Mouse (Mus musculus): Measurements from ENCODE around the gene Arl3. TPM values are rescaled to one million over a fixed set of nuclear protein-coding genes. Genes with fewer than 3 reads are reported as not detected.

Arl3 gene
- 54.4 and 72.5 TPM in 2 replicates for polyA plus RNA-seq (2014; fragmentation: Nextera tagmentation; extraction: Ambion mirVana)

GRCm38 (mm10) chr19:46572951-46573937, at the start of gene Arl3, which contains the start of gene Sfxn2:
Gene Arl3 (minus strand): TSS chr19:46573198.
Gene Sfxn2 (plus strand): TSS chr19:46573365.
- Histone ChIP-seq H3K4me2 (ENCODE audit: low read length) (peak within 1 kb of the TSS; percentile 83), H3K27ac (replicated peaks in 1 of 2; ENCODE audit: control insufficient read depth in 1 of 2, insufficient read depth in 1 of 2, low read depth in 2 of 2, low read length in 2 of 2) (peak within 1 kb of the TSS; percentile 55 to 66), H3K9ac (ENCODE audit: low read length) (peak within 1 kb of the TSS; percentile 81), H3K36me3 (ENCODE audit: control insufficient read depth, insufficient read depth, low read length) (no peaks in the 10 kb centered on the region), H3K4me3 (ENCODE audit: control insufficient read depth in 1 of 2, insufficient read depth in 1 of 2, low read depth in 1 of 2, low read length in 2 of 2) (peak within 1 kb of the TSS; percentile 88 to 90), H3K9me3 (ENCODE audit: control insufficient read depth, low read length) (no peaks in the 10 kb centered on the region), H3K4me1 (ENCODE audit: control insufficient read depth in 2 of 2, insufficient read depth in 2 of 2, low read length in 2 of 2) (peaks cover 0 to 13% of the 10 kb centered on the region in 2 experiments; a peak in 3 of 4 replicates), H3K27me3 (ENCODE audit: control insufficient read depth, insufficient read depth, low read length) (no peaks in the 10 kb centered on the region)
- under 1% methylated on average over 60 of the region's 67 CpGs for WGBS
- ATAC-seq (ENCODE audit: insufficient number of reproducible peaks, insufficient read depth, low FRiP score, low read depth) = peak; percentile 95

- 13% methylated on average over 12 of the region's 12 CpGs for WGBS
- no peak for ATAC-seq (ENCODE audit: insufficient number of reproducible peaks, insufficient read depth, low FRiP score, low read depth)
- peaks cover 14% of the 10 kb centered on the region for H3K36me3 ChIP-seq (ENCODE audit: control insufficient read depth, insufficient read depth, low read length)
Observed at GRCm38 (mm10) chr19:46622659-46623193, 49.7 kb upstream of the Arl3 start.

GRCm38 (mm10) chr19:46621236-46622183, 48.5 kb upstream of the Arl3 start:
- H3K4me2 ChIP-seq (ENCODE audit: low read length) = 0 out of 2 replicates have a peak overlapping the region, but pooled peaks have one; percentile 6
- peaks cover 69 to 91% of the 10 kb centered on the region in 2 experiments for H3K4me1 ChIP-seq (ENCODE audit: control insufficient read depth in 2 of 2, insufficient read depth in 2 of 2, low read length in 2 of 2)
- no peak for ATAC-seq (ENCODE audit: insufficient number of reproducible peaks, insufficient read depth, low FRiP score, low read depth)
- no peaks in the 10 kb centered on the region for H3K27me3 ChIP-seq (ENCODE audit: control insufficient read depth, insufficient read depth, low read length)
- peaks cover 14% of the 10 kb centered on the region for H3K36me3 ChIP-seq (ENCODE audit: control insufficient read depth, insufficient read depth, low read length)
- H3K9ac ChIP-seq (ENCODE audit: low read length) = peak overlapping the region; percentile 80; the same call in 1 of the 2 replicates
- no peaks in the 10 kb centered on the region for H3K9me3 ChIP-seq (ENCODE audit: control insufficient read depth, low read length)
- peak overlapping the region in 1 of 2 experiments; percentile 91; a peak in 3 of 4 replicates for H3K27ac ChIP-seq (replicated peaks in 1 of 2; ENCODE audit: control insufficient read depth in 1 of 2, insufficient read depth in 1 of 2, low read depth in 2 of 2, low read length in 2 of 2)
- WGBS = 67% methylated on average over 19 of the region's 19 CpGs
- no peak overlapping the region for H3K4me3 ChIP-seq (ENCODE audit: control insufficient read depth in 1 of 2, insufficient read depth in 1 of 2, low read depth in 1 of 2, low read length in 2 of 2)

More at GRCm38 (mm10) chr19:46622659-46623193, 49.7 kb upstream of the Arl3 start:
- peak overlapping the region; percentile 80 for H3K9ac ChIP-seq (ENCODE audit: low read length)
- H3K9me3 ChIP-seq (ENCODE audit: control insufficient read depth, low read length) = no peaks in the 10 kb centered on the region
- H3K27ac ChIP-seq (replicated peaks in 1 of 2; ENCODE audit: control insufficient read depth in 1 of 2, insufficient read depth in 1 of 2, low read depth in 2 of 2, low read length in 2 of 2) = peak overlapping the region; percentile 86 to 91
- no peaks in the 10 kb centered on the region for H3K27me3 ChIP-seq (ENCODE audit: control insufficient read depth, insufficient read depth, low read length)
- peaks cover 66 to 88% of the 10 kb centered on the region in 2 experiments for H3K4me1 ChIP-seq (ENCODE audit: control insufficient read depth in 2 of 2, insufficient read depth in 2 of 2, low read length in 2 of 2)
- peak overlapping the region; percentile 26 to 48 for H3K4me3 ChIP-seq (ENCODE audit: control insufficient read depth in 1 of 2, insufficient read depth in 1 of 2, low read depth in 1 of 2, low read length in 2 of 2)
- H3K4me2 ChIP-seq (ENCODE audit: low read length) = peak overlapping the region; percentile 73

- ATAC-seq (ENCODE audit: insufficient number of reproducible peaks, insufficient read depth, low FRiP score, low read depth) = no peak
- peaks cover 4% of the 10 kb centered on the region for H3K36me3 ChIP-seq (ENCODE audit: control insufficient read depth, insufficient read depth, low read length)
- H3K27me3 ChIP-seq (ENCODE audit: control insufficient read depth, insufficient read depth, low read length) = no peaks in the 10 kb centered on the region
- WGBS = 28% methylated on average over 14 of the region's 14 CpGs
- peak overlapping the region; percentile 32; the same call in 1 of the 2 replicates for H3K4me2 ChIP-seq (ENCODE audit: low read length)
- H3K4me1 ChIP-seq (ENCODE audit: control insufficient read depth in 2 of 2, insufficient read depth in 2 of 2, low read length in 2 of 2) = peaks cover 75 to 92% of the 10 kb centered on the region in 2 experiments
- H3K4me3 ChIP-seq (ENCODE audit: control insufficient read depth in 1 of 2, insufficient read depth in 1 of 2, low read depth in 1 of 2, low read length in 2 of 2) = no peak overlapping the region
- H3K27ac ChIP-seq (replicated peaks in 1 of 2; ENCODE audit: control insufficient read depth in 1 of 2, insufficient read depth in 1 of 2, low read depth in 2 of 2, low read length in 2 of 2) = peak overlapping the region; percentile 27 to 91; a peak in 3 of 4 replicates
- H3K9ac ChIP-seq (ENCODE audit: low read length) = 0 out of 2 replicates have a peak overlapping the region, but pooled peaks have one; percentile 16
- no peaks in the 10 kb centered on the region for H3K9me3 ChIP-seq (ENCODE audit: control insufficient read depth, low read length)
Observed at GRCm38 (mm10) chr19:46620016-46620808, 47.2 kb upstream of the Arl3 start.

GRCm38 (mm10) chr19:46619518-46619917, 46.5 kb upstream of the Arl3 start:
- peak overlapping the region; percentile 32 for H3K4me2 ChIP-seq (ENCODE audit: low read length)
- ATAC-seq (ENCODE audit: insufficient number of reproducible peaks, insufficient read depth, low FRiP score, low read depth) = no peak

GRCm38 (mm10) chr19:46619001-46619400, 46.0 kb upstream of the Arl3 start:
- no peak for ATAC-seq (ENCODE audit: insufficient number of reproducible peaks, insufficient read depth, low FRiP score, low read depth)
- Histone ChIP-seq H3K4me3 (ENCODE audit: control insufficient read depth in 1 of 2, insufficient read depth in 1 of 2, low read depth in 1 of 2, low read length in 2 of 2) (no peak overlapping the region), H3K9me3 (ENCODE audit: control insufficient read depth, low read length) (no peaks in the 10 kb centered on the region), H3K4me2 (ENCODE audit: low read length) (peak overlapping the region; percentile 32), H3K36me3 (ENCODE audit: control insufficient read depth, insufficient read depth, low read length) (peaks cover 5% of the 10 kb centered on the region; the same call in 1 of the 2 replicates), H3K27me3 (ENCODE audit: control insufficient read depth, insufficient read depth, low read length) (no peaks in the 10 kb centered on the region), H3K4me1 (ENCODE audit: control insufficient read depth in 2 of 2, insufficient read depth in 2 of 2, low read length in 2 of 2) (peaks cover 66 to 81% of the 10 kb centered on the region in 2 experiments), H3K27ac (replicated peaks in 1 of 2; ENCODE audit: control insufficient read depth in 1 of 2, insufficient read depth in 1 of 2, low read depth in 2 of 2, low read length in 2 of 2) (peak overlapping the region; percentile 33 to 91), H3K9ac (ENCODE audit: low read length) (peak overlapping the region; percentile 44; the same call in 1 of the 2 replicates)
- WGBS = 15% methylated on average over 19 of the region's 19 CpGs

More at GRCm38 (mm10) chr19:46619518-46619917, 46.5 kb upstream of the Arl3 start:
- Histone ChIP-seq H3K36me3 (ENCODE audit: control insufficient read depth, insufficient read depth, low read length) (no peaks in the 10 kb centered on the region), H3K4me1 (ENCODE audit: control insufficient read depth in 2 of 2, insufficient read depth in 2 of 2, low read length in 2 of 2) (peaks cover 69 to 85% of the 10 kb centered on the region in 2 experiments), H3K27ac (replicated peaks in 1 of 2; ENCODE audit: control insufficient read depth in 1 of 2, insufficient read depth in 1 of 2, low read depth in 2 of 2, low read length in 2 of 2) (peak overlapping the region; percentile 33 to 91), H3K9ac (ENCODE audit: low read length) (peak overlapping the region; percentile 44), H3K4me3 (ENCODE audit: control insufficient read depth in 1 of 2, insufficient read depth in 1 of 2, low read depth in 1 of 2, low read length in 2 of 2) (no peak overlapping the region), H3K27me3 (ENCODE audit: control insufficient read depth, insufficient read depth, low read length) (no peaks in the 10 kb centered on the region), H3K9me3 (ENCODE audit: control insufficient read depth, low read length) (no peaks in the 10 kb centered on the region)
- WGBS = 73% methylated on average over 6 of the region's 6 CpGs

All from heart, embryonic 14.5 days (tissue).